Mouse (Mus musculus) heart, embryonic 10.5 days (tissue): ENCODE data around the gene 4933406M09Rik. TPM values are rescaled to one million over a fixed set of nuclear protein-coding genes. Genes with fewer than 3 reads are reported as not detected.

Experiments
- DNase-seq: peaks from one replicate; pipeline ENCODE4 v3.0.0-alpha.2; 2017; ENCODE audit warnings: low spot score
- H3K27ac ChIP-seq: fragments of 300-500 bp; sonication (generic); 2 replicates; pipeline ENCODE4 v1.5.1; 2016; ENCODE audit warnings: mild to moderate bottlenecking
- H3K27me3 ChIP-seq: fragments of 300-500 bp; sonication (generic); 2 replicates; pipeline ENCODE4 v1.6.1; 2016; ENCODE audit warnings: mild to moderate bottlenecking; ENCODE audit not compliant: poor library complexity, insufficient read depth, severe bottlenecking
- H3K36me3 ChIP-seq: fragments of 300-500 bp; sonication (generic); 2 replicates; pipeline ENCODE4 v1.6.1; 2016; ENCODE audit warnings: mild to moderate bottlenecking, moderate library complexity
- H3K4me1 ChIP-seq: fragments of 300-500 bp; sonication (generic); 2 replicates; pipeline ENCODE4 v1.6.1; 2016; ENCODE audit warnings: mild to moderate bottlenecking
- H3K4me3 ChIP-seq: fragments of 300-500 bp; sonication (generic); 2 replicates; pipeline ENCODE4 v1.5.1; 2016; ENCODE audit warnings: mild to moderate bottlenecking, moderate library complexity
- H3K9me3 ChIP-seq: fragments of 300-500 bp; sonication (generic); 2 replicates; pipeline ENCODE4 v1.6.1; 2016; ENCODE audit warnings: mild to moderate bottlenecking, moderate library complexity
- WGBS: fragments of 180-500 bp; shearing (Covaris S2); methylation state at CpG from one replicate; pipeline ENCODE4 v1.1.7; 2016; 5-methylcytosine and 5-hydroxymethylcytosine counted together
- polyA plus RNA-seq: library from polyadenylated mRNA; unstranded; fragments of >200 nt; fragmentation: Nextera tagmentation; extraction: Ambion mirVana; gene quantifications from 2 replicates; pipeline ENCODE4 v1.2.1, GENCODE M21; 2016

4933406M09Rik gene
- polyA plus RNA-seq, 1 experiment from 2014 or later = not detected

DNA sequence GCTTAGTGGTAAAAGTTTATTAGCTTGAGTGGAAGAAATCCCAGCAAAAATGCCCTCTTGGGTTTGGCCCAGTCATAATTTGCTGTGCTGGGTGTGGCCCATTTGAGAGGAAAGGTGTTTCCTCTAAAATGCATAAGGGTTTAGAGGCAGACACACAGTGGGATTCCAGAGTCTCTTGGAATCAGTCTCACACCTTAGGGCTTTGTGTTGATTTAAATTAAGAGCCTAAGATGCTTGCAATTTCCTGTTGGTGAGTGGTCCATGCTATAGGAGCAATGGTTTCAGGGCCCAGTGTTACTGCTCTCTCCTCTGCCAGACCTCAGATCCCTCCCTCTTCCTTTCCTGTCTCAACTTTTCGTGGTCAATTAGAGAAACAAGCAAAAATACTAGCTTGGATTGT, 33.4 kb downstream of the 4933406M09Rik start:
- Histone ChIP-seq H3K27ac (no peak overlapping the region), H3K36me3 (peaks cover 16% of the 10 kb centered on the region), H3K4me1 (peaks cover 48% of the 10 kb centered on the region), H3K27me3 (peaks cover 5% of the 10 kb centered on the region; the same call in 1 of the 2 replicates), H3K4me3 (no peak overlapping the region), H3K9me3 (no peaks in the 10 kb centered on the region)
- 22% methylated on average over 1 of the region's 1 CpGs for whole genome bisulfite sequencing
- no peak for DNase-seq

DNA sequence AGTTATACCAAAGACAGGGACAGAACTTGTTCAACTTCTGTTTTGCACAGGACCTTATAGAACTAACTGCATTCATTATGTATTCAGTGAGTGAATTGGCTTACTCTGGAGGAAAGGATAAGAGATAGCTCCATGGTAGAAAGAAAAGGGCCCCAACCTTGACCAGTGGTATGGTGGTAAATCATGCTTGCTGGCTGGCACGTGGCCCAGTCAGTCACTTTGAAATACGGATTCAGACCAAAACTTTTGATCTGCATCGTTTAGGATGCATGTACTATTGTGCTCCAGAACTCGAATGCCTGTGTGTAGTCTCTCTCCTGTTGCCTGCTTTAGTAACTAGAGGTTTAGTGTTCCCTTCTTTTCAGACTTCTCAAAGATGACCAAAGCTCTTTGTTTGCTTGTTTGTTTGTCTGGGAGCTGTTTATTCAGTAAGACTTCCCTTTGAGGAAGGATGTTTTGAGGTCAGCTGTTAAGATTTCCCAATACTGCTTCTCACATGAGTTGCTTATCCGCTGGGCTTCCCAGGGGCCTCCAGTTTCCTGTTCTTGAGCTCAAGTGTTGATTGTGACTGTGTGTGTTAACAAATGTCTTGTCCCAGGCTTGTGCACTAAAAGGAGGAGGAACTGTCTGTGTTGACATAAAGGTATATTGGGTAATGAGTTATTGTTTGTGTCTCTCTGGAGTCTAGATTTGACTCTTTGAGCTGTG, 34.2 kb downstream of the 4933406M09Rik start:
- 49% methylated on average over 5 of the region's 5 CpGs for WGBS
- no peak for DNase-seq
- peaks cover 5% of the 10 kb centered on the region; the same call in 1 of the 2 replicates for H3K27me3 ChIP-seq
- H3K9me3 ChIP-seq = no peaks in the 10 kb centered on the region
- peaks cover 43% of the 10 kb centered on the region for H3K4me1 ChIP-seq
- no peak overlapping the region for H3K4me3 ChIP-seq
- H3K36me3 ChIP-seq = peaks cover 23% of the 10 kb centered on the region
- no peak overlapping the region for H3K27ac ChIP-seq

DNA sequence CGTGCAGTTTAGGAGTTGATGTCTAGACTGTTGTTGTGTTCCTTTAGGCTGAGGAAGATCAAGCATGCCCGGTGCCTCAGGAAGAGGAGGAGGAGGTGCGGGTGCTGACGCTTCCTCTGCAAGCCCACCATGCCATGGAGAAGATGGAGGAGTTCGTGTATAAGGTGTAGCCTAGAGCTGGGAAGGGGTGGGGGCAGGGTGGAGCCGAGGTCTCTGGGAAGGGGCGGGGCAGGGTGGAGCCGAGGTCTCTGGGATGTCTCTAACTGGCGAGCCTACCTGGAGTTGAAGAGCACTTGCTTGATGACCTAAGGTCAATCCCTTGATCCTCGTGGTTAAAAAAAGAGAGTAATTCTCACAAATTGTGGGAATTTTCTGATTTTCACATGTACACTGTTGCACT, 38.2 kb downstream of the 4933406M09Rik start:
- WGBS = 66% methylated on average over 10 of the region's 10 CpGs
- peak; percentile 84 for DNase-seq
- Histone ChIP-seq H3K27me3 (peaks cover 5% of the 10 kb centered on the region; the same call in 1 of the 2 replicates), H3K4me3 (no peak overlapping the region), H3K36me3 (peaks cover 62% of the 10 kb centered on the region), H3K4me1 (peaks cover 28% of the 10 kb centered on the region), H3K27ac (no peak overlapping the region), H3K9me3 (no peaks in the 10 kb centered on the region)

DNA sequence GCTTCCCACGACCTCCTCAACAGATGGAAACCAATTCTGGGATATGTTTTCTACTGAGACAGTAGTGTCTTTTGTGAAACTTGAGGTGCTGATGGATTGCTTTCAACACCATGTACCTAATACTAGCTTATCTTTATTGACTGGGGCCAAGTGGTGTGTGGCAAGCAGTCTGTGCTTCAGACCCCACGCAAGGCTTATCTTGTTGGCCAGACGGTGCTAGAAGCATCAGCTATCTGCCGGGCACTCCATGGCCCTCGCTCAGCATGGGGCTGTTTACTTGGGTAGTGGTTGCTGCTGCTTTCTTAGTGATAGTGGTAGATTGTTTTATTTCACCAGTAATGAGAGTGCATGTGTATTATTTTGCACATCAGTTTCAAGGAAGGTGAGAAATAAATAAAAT, 40.5 kb downstream of the 4933406M09Rik start:
- no peaks in the 10 kb centered on the region for H3K9me3 ChIP-seq
- WGBS = 16% methylated on average over 5 of the region's 5 CpGs
- no peak overlapping the region for H3K4me3 ChIP-seq
- H3K27ac ChIP-seq = no peak overlapping the region
- DNase-seq = peak; percentile 95
- H3K4me1 ChIP-seq = peaks cover 11% of the 10 kb centered on the region
- peaks cover 5% of the 10 kb centered on the region; the same call in 1 of the 2 replicates for H3K27me3 ChIP-seq
- peaks cover 82% of the 10 kb centered on the region for H3K36me3 ChIP-seq

DNA sequence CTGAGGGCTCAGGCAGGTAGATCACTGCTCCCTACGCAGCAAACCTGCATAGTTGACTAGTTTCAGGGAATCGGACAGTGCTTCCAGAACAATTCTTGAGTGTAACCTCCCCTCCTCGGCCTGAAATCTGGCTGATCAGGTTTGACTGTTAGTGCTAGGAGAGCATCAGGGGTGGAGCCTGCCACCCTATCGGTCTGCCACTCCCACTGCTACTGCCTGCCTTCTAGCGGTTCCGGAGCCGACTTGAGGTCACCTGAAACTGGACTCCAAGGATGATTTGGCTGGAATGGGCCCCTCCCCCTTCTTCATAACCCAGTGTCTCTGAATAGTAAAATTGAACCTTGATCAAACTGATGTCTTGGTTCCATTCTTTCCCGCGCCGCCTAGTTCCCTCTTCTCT, 47.3 kb downstream of the 4933406M09Rik start:
- Histone ChIP-seq H3K4me3 (no peak overlapping the region), H3K36me3 (peaks cover 52% of the 10 kb centered on the region), H3K4me1 (no peaks in the 10 kb centered on the region), H3K27ac (no peak overlapping the region), H3K27me3 (no peaks in the 10 kb centered on the region), H3K9me3 (no peaks in the 10 kb centered on the region)
- DNase-seq = no peak
- 83% methylated on average over 10 of the region's 10 CpGs for WGBS

DNA sequence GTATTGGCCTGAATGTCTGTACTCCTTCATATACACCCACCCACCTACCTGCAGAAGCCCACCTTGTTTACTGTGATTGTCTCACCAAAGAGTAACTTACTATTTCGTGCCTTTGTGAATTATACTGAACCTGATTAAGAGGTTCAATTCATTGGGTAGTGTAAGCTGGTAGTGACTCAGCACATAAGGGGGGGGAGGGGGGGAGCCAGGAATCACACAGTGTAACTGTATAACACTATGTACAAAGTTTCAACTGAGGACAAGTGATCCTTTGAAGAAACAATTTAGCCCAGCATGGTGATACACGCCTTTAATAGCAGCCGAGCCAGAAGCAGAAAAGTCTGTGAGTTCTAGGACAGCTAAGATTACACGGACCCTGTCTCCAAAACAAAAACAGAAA, 47.7 kb downstream of the 4933406M09Rik start:
- Histone ChIP-seq H3K4me3 (no peak overlapping the region), H3K9me3 (no peaks in the 10 kb centered on the region), H3K4me1 (no peaks in the 10 kb centered on the region), H3K27ac (no peak overlapping the region), H3K27me3 (no peaks in the 10 kb centered on the region), H3K36me3 (peaks cover 47% of the 10 kb centered on the region)
- WGBS = 90% methylated on average over 4 of the region's 4 CpGs
- DNase-seq = no peak

DNA sequence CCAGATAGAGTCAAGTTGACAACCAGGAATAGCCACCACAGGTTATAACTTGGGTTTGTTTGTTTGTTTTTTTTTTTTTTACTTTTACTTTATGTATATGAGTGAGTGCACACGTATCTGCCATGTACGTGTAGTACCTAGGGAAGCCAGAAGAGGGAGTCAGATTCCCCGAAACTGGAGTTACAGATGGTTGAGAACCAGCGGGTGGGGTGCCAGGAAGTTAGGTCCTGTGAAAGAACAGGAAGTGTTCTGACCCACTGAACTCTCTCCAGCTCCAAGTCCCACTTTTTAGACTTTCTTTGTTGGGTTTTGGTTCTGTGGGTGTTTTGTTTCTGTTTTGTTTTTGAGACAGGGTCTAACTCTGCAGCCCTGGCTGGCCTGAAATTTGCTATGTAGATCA, 49.7 kb downstream of the 4933406M09Rik start:
- WGBS = 25% methylated on average over 4 of the region's 4 CpGs
- H3K36me3 ChIP-seq = peaks cover 31% of the 10 kb centered on the region
- DNase-seq = no peak
- no peak overlapping the region for H3K4me3 ChIP-seq
- no peaks in the 10 kb centered on the region for H3K27me3 ChIP-seq
- no peaks in the 10 kb centered on the region for H3K9me3 ChIP-seq
- no peak overlapping the region for H3K27ac ChIP-seq
- H3K4me1 ChIP-seq = no peaks in the 10 kb centered on the region

DNA sequence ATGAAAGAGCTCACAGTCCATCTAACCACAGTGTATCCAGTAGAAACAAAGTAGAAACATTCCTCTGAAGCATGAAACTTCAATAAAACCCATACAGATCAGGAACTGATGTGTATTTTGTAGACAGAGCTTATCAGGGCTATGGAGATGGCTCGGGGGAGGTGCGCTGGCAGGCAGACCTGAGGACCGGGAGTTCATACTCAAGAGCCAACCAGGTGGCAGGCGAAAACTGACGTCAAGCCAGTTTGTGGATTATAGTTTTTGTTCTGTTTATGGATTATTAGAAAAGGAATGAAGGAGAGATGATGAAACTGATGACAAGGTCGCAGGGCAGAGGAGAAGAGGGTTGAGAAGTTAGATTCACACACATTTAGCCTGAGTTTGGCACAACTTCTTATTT, 54.7 kb downstream of the 4933406M09Rik start:
- WGBS = 85% methylated on average over 6 of the region's 6 CpGs
- no peak overlapping the region for H3K27ac ChIP-seq
- no peak for DNase-seq
- H3K4me1 ChIP-seq = no peaks in the 10 kb centered on the region
- H3K9me3 ChIP-seq = no peaks in the 10 kb centered on the region
- H3K36me3 ChIP-seq = no peaks in the 10 kb centered on the region
- no peak overlapping the region for H3K4me3 ChIP-seq
- H3K27me3 ChIP-seq = no peaks in the 10 kb centered on the region

Other genes with a start within 250 kb of the 4933406M09Rik start
- gene Chil1, start 203.8 kb upstream of the 4933406M09Rik start, polyA plus RNA-seq = 0.87 and 1.1 TPM in 2 replicates
- 0.33 and 0.43 TPM in 2 replicates for gene Mybph, start 192.5 kb upstream of the 4933406M09Rik start, polyA plus RNA-seq
- 8.0 and 8.1 TPM in 2 replicates for gene Adora1, start 150.5 kb upstream of the 4933406M09Rik start, polyA plus RNA-seq
- gene Myog, start 96.0 kb upstream of the 4933406M09Rik start, polyA plus RNA-seq = 0.86 and 2.3 TPM in 2 replicates
- gene Ppfia4, start 53.0 kb upstream of the 4933406M09Rik start, polyA plus RNA-seq = 8.5 and 16.0 TPM in 2 replicates
- gene Tmem183a, start 24.0 kb upstream of the 4933406M09Rik start, polyA plus RNA-seq = 81.9 and 95.9 TPM in 2 replicates
- 37.4 and 42.2 TPM in 2 replicates for gene Cyb5r1, start 19.6 kb downstream of the 4933406M09Rik start, polyA plus RNA-seq
- 91.3 and 119 TPM in 2 replicates for gene Adipor1, start 29.4 kb downstream of the 4933406M09Rik start, polyA plus RNA-seq
- 23.8 and 25.1 TPM in 2 replicates for gene Klhl12, start 69.6 kb downstream of the 4933406M09Rik start, polyA plus RNA-seq
- gene Rabif, start 108.7 kb downstream of the 4933406M09Rik start, polyA plus RNA-seq = 37.9 and 40.3 TPM in 2 replicates
- not detected in 2 replicates for gene Mgat4e, start 163.7 kb downstream of the 4933406M09Rik start, polyA plus RNA-seq
- gene Kdm5b, start 174.2 kb downstream of the 4933406M09Rik start, polyA plus RNA-seq = 28.9 and 42.5 TPM in 2 replicates